Mouse (Mus musculus): ENCODE results near the gene Ppfibp2. TPM values are rescaled to one million over a fixed set of nuclear protein-coding genes. Genes with fewer than 3 reads are reported as not detected.
A peak's percentile ranks its signal among the peaks of the same experiment; 100 is the strongest.

Ppfibp2 gene
- total RNA-seq, 2 experiments from 2014 or later: 13.0 to 17.5 TPM

GRCm38 (mm10) chr7:107691493-107691892 lies 96.5 kb downstream of the Ppfibp2 start:
- intact Hi-C loops (cut with DNase I): no loop called here

GRCm38 (mm10) chr7:107694254-107694947 lies 99.4 kb downstream of the Ppfibp2 start:
- DNase-seq: no peak
- intact Hi-C loops (cut with DNase I): no loop called here

More at GRCm38 (mm10) chr7:107691493-107691892, 96.5 kb downstream of the Ppfibp2 start:
- no peak for DNase-seq

- intact Hi-C loops (cut with DNase I): no loop called here
- no peak for DNase-seq
These were observed 102.1 kb downstream of the Ppfibp2 start for GRCm38 (mm10) chr7:107697066-107697465.

DNA sequence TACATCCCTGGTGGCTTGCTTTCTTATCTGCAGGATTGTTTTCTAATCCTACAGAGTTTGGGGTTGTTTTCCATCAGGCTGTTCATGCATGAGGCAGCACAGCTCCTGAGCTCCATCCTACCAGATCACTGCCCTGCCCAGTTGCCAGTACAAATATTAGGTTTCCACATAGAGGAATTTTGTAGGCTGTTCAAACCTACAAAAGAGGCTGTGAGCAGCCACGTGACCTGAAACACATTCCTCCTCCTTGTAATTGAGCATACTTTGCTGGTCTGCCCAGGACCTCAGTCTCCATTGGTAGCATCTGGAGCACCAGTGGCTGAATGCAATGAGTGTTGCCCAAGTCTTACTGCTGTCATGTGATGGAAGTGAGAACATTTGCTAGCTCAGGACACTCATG lies 104.9 kb downstream of the Ppfibp2 start:
- DNase-seq: no peak
- intact Hi-C loops (cut with DNase I): no loop called here

GRCm38 (mm10) chr7:107700646-107701045 lies 105.6 kb downstream of the Ppfibp2 start:
- intact Hi-C loops (cut with DNase I): no loop called here
- no peak for DNase-seq

GRCm38 (mm10) chr7:107702461-107703380 lies 107.7 kb downstream of the Ppfibp2 start:
- intact Hi-C loops (cut with DNase I): no loop called here
- DNase-seq: no peak

DNA sequence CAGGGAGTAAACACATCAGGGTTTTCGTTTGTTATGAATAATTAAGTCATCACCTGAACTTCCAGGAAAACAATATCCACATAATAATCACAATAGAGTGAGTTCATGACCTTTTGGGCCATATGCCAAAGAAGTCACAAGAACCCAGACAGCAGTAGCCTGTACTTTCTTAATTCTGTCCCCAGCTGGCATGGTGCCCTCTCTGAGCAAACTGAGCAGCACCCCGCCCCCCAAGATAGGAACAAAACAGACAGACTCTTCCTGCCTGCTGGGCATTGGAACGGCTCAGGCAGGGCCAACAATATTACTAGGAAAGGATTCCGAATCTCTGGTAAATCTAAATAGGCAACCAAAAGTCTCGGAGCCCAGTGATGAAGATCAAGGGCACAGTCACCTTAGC lies 110.9 kb downstream of the Ppfibp2 start:
- peak; percentile 38 to 40 for DNase-seq

DNA sequence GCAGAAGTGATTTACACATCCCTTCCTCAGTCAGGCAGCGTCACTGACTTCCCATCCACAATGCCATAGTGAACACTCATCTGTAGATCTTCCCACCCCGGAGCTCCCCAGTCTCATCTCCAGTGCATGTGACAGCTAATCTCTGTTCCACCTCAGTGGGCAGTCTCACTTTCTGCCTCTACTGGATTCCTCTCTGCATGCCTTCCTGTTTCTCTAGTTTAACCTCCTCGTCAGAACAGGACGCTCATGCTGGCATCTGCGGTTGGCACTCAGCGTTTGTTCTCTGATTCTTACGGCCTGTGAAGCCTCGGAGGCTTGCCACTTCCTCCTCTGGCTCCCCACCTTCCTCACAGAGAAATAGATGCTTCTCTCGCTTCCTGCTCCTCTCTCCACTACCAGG lies 112.6 kb downstream of the Ppfibp2 start:
- intact Hi-C loops (cut with DNase I): loop anchor here (1.0 to 5.0 kb wide), 2 partner anchors 46 to 115 kb away; no protein-coding TSS in a partner anchor
- DNase-seq: peak; percentile 18 to 28

More for the DNA sequence above, 110.9 kb downstream of the Ppfibp2 start:
- intact Hi-C loops (cut with DNase I): loop anchor here (5.0 kb wide), 1 partner anchor 114 kb away; no protein-coding TSS in a partner anchor

DNA sequence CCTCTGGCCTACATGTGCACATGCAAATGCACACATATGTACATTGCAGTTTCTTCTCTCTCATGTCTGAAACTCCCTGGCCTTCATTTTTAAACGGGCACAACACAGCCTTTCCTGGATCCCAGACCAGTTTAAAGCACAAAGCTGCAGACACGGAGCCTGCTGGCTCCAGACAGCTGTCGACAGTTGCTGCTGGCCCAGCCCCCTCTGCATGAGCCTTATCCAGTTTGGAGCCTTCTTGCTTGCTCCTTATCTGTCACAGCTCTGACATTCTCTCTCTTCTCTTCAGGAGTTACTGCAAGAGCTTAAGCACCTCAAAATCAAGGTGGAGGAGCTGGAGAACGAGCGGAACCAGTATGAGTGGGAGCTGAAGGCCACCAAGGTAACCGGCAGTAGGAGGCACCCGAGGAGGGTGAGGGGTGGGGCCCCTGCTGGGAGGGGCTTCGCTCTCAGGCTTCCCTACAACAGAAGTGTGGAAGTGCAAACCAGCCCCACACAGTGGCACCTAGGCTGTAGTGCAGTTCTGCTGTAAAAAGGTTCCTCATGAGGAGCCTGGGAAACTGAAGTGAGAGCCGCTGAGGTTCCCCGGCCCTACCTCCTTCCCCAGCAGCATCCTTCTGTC lies 113.6 kb downstream of the Ppfibp2 start:
- DNase-seq: peak; percentile 80 to 83
- intact Hi-C loops (cut with DNase I): loop anchor here (1.0 to 5.0 kb wide), 2 partner anchors 47 to 116 kb away; no protein-coding TSS in a partner anchor

- DNase-seq: no peak
- intact Hi-C loops (cut with DNase I): no loop called here
These were observed 117.7 kb downstream of the Ppfibp2 start for GRCm38 (mm10) chr7:107712743-107713142.

DNA sequence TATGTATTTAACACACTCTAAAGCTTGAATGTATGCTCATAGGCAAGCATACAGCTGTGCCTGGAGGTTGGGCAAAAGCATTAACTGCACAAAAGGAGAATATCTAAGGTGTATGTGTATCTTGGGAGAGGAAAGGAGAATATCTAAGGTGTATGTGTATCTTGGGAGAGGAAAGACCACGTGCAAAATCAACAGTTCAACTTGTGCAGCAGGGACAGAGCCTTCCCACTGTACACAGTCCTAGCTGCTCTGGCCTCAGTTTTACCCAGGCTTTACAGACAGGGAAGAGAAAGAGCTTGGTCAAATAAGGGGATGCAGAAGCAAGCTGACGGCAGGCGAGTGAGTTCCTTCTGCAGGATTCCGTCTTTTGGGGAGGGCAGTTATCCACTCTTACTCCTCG lies 119.1 kb downstream of the Ppfibp2 start:
- intact Hi-C loops (cut with DNase I): no loop called here

GRCm38 (mm10) chr7:107720771-107721170 lies 125.8 kb downstream of the Ppfibp2 start:
- intact Hi-C loops (cut with DNase I): no loop called here

More for the DNA sequence above, 119.1 kb downstream of the Ppfibp2 start:
- DNase-seq: no peak

DNA sequence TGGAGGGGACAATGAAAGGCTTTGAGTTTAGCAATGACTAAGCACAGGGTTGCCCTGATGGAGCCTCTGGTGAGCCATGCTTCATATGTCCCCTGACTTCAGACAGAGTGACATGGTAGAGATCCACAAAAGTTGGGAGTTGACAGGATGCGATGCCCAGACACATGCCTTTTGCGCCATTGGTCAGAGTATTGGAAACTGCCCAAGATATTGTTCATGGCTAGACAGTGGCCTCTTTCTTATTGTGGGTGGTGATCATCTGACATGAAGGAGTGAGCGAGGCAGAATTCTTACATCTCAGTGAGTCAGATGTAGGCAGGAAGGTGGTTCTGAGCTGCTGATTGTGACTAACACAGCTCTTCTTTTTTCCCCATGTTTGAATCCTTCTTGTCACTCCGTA lies 127.5 kb downstream of the Ppfibp2 start:
- intact Hi-C loops (cut with DNase I): no loop called here
- no peak for DNase-seq

More at GRCm38 (mm10) chr7:107720771-107721170, 125.8 kb downstream of the Ppfibp2 start:
- no peak for DNase-seq

GRCm38 (mm10) chr7:107727538-107727937 lies 132.5 kb downstream of the Ppfibp2 start:
- intact Hi-C loops (cut with DNase I): no loop called here

GRCm38 (mm10) chr7:107730587-107730986 lies 135.6 kb downstream of the Ppfibp2 start:
- intact Hi-C loops (cut with DNase I): no loop called here
- no peak for DNase-seq

More at GRCm38 (mm10) chr7:107727538-107727937, 132.5 kb downstream of the Ppfibp2 start:
- no peak for DNase-seq

- DNase-seq: no peak
- intact Hi-C loops (cut with DNase I): no loop called here
These were observed 138.2 kb downstream of the Ppfibp2 start for GRCm38 (mm10) chr7:107733162-107733561.

GRCm38 (mm10) chr7:107738726-107739125 lies 143.7 kb downstream of the Ppfibp2 start:
- intact Hi-C loops (cut with DNase I): loop anchor here (2.0 kb wide), 1 partner anchor 78 kb away; no protein-coding TSS in a partner anchor
- DNase-seq: peak; percentile 14 to 30

DNA sequence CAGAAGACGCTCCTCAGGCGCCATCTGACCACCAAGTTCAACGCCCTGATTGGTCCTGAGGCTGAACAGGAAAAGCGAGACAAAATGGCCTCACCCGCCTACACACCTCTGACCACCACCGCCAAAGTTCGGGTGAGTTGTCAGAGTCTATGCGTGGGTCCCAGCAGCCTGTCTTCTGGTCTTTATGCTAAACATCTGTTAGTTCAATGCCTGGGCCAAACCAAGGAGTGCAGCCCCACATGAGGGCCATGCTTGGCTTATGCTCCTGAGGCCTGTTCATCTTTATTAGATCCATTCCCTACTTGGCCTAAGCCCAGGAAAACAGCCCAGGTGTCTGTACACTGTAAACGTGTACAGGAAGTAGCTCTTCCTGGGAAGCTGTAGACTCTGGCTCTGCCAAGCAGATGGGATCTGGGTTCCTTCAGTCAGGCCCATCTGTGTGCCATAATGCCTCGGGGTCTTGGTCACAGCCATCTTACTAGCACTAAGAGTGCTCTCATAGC lies 148.0 kb downstream of the Ppfibp2 start:
- intact Hi-C loops (cut with DNase I): no loop called here

GRCm38 (mm10) chr7:107744454-107744853 lies 149.4 kb downstream of the Ppfibp2 start:
- intact Hi-C loops (cut with DNase I): no loop called here

More for the DNA sequence above, 148.0 kb downstream of the Ppfibp2 start:
- DNase-seq: no peak

DNA sequence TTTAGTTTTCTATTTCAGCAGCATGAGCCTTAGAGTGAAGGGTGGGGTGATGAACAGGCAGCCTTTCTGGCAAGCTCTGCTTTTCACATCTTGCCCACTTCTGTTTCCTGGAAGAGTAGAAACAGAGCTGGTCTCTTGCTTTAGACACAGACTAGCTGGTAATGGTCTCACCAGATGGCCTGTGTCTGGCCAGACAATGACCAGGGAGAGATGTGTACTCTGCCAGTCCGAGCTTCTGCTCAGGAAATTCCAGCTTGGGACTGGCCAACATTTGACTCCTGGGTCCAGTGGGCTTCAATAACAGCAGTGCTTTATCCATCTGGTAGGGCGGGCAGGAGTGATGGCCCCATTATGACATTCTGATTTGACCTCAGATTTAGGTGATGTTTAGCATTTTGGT lies 150.1 kb downstream of the Ppfibp2 start:
- intact Hi-C loops (cut with DNase I): no loop called here
- DNase-seq: no peak

More at GRCm38 (mm10) chr7:107744454-107744853, 149.4 kb downstream of the Ppfibp2 start:
- DNase-seq: no peak

Data from heart, postnatal 10 days (tissue).